Mouse (Mus musculus): ENCODE measurements at regions not wholly inside any gene's neighbourhood (a gene's known extent, or its start where the extent isn't known, plus 50 kb on each side); places are given as distances from the start of the nearest gene placed in this dataset.

DNA sequence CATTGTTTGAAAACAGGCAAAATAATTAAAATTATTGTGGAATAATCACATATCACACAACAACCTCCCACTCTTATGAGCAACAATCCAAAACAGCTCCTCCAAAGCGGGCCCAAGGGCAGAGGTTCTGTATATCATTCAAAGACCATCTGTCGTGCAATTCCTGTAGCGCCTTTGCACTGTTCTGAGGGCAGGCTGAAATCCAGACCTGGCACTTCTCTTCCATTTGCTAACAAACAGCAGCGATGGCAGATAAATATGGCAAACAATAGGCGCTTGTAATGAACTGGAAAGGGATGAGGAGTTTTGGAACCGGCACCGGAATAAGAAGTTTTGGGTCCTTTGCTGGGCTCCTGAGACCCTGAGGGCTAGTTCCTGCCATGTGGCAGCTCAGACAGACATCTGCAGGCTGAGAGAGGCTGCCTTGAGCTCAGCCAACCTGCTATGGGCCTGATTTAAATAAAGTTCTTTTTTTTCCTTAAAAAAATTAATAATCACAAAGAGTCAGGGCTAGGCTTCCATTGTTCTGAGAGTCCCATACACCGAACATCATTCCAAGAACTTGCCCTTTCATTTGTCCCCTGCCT is 172.0 kb downstream of the Faxc start:
- H3K27me3 ChIP-seq: no peaks in the 10 kb centered on the region
- H3K9me3 ChIP-seq (replicated peaks): no peaks in the 10 kb centered on the region
- no peak overlapping the region for H3K27ac ChIP-seq (replicated peaks)
- H3K4me2 ChIP-seq (replicated peaks): no peak overlapping the region
- no peaks in the 10 kb centered on the region for H3K4me1 ChIP-seq
- no peaks in the 10 kb centered on the region for H3K36me3 ChIP-seq
- H3K4me3 ChIP-seq (replicated peaks): no peak overlapping the region
- whole genome bisulfite sequencing: 51% methylated on average over 8 of the region's 8 CpGs
- no peak overlapping the region for H3K9ac ChIP-seq
- ATAC-seq (ENCODE audit: insufficient number of reproducible peaks, low FRiP score, low TSS enrichment, low read depth): no peak

DNA sequence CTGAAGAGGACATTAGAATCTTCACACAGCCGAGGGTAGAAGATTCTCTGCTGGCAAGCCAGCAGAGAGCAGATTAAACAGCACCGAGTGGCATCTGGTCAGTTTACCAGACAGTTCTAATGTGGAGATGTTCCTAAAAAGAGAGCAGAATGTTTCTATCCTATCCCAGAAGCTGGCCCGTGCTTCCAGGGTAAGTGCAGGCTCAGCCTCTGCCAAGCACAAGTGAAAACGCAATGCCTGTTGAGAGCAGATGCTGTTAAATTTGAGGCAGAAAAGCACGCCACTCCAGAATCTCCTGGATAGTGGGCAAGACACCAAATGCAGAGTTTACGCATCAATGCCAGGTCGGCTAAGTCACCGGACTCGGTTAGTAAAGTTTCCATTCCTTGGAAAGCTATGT is 175.8 kb downstream of the Faxc start:
- Histone ChIP-seq H3K9ac (no peak overlapping the region), H3K9me3 (replicated peaks) (no peaks in the 10 kb centered on the region), H3K4me3 (replicated peaks) (no peak overlapping the region), H3K27ac (replicated peaks) (no peak overlapping the region), H3K36me3 (no peaks in the 10 kb centered on the region), H3K4me1 (no peaks in the 10 kb centered on the region), H3K4me2 (replicated peaks) (no peak overlapping the region), H3K27me3 (peaks cover 3% of the 10 kb centered on the region; the same call in 1 of the 2 replicates)
- 62% methylated on average over 9 of the region's 9 CpGs for WGBS
- no peak for ATAC-seq (ENCODE audit: insufficient number of reproducible peaks, low FRiP score, low TSS enrichment, low read depth)

DNA sequence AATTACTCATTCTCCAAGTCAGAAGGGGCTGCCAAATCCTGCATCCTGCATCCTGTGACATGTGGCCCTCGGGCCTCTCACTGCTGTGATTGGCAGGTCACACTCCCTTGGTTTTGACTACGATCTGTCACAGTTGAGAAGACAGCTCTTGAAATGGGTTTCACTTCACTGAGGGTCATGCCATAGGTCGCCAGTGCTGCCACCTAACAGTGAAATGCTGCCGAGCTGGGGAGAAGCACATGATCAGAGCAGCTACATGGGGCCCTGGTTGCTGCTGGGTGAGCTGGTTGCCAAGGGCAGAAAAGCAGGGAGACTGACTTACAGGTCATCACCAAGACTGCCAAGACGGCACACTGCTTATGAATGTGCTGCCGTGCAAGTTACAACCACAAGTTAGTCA is 178.3 kb downstream of the Faxc start:
- Histone ChIP-seq H3K9ac (no peak overlapping the region), H3K4me3 (replicated peaks) (no peak overlapping the region), H3K36me3 (no peaks in the 10 kb centered on the region), H3K4me2 (replicated peaks) (no peak overlapping the region), H3K27me3 (peaks cover 3% of the 10 kb centered on the region; the same call in 1 of the 2 replicates), H3K4me1 (no peaks in the 10 kb centered on the region), H3K9me3 (replicated peaks) (no peaks in the 10 kb centered on the region), H3K27ac (replicated peaks) (no peak overlapping the region)
- ATAC-seq (ENCODE audit: insufficient number of reproducible peaks, low FRiP score, low TSS enrichment, low read depth): no peak
- WGBS: 14% methylated on average over 6 of the region's 6 CpGs

DNA sequence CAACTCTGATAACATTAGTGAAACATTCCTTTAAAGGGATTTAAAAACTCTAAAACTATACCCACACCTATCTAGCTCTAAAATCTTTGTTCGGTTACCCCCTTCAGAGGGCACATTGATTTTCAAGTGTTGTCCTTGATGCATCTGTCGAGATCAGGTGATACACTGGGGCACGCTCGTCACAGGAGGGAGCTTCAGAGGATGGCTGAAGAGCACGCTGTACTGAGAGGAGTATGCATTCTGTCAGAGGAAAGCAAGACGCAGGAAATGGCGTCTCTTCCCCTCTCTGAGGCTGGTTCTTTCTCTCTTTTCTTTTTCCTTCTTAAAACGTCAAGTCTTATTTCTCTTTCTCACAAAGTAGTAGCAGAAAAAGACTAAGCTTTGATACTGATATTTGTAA is 179.3 kb downstream of the Faxc start:
- Histone ChIP-seq H3K4me3 (replicated peaks) (no peak overlapping the region), H3K9ac (no peak overlapping the region), H3K27me3 (peaks cover 3% of the 10 kb centered on the region), H3K4me1 (no peaks in the 10 kb centered on the region), H3K9me3 (replicated peaks) (no peaks in the 10 kb centered on the region), H3K27ac (replicated peaks) (no peak overlapping the region), H3K36me3 (no peaks in the 10 kb centered on the region), H3K4me2 (replicated peaks) (no peak overlapping the region)
- no peak for ATAC-seq (ENCODE audit: insufficient number of reproducible peaks, low FRiP score, low TSS enrichment, low read depth)
- WGBS: 30% methylated on average over 8 of the region's 8 CpGs

DNA sequence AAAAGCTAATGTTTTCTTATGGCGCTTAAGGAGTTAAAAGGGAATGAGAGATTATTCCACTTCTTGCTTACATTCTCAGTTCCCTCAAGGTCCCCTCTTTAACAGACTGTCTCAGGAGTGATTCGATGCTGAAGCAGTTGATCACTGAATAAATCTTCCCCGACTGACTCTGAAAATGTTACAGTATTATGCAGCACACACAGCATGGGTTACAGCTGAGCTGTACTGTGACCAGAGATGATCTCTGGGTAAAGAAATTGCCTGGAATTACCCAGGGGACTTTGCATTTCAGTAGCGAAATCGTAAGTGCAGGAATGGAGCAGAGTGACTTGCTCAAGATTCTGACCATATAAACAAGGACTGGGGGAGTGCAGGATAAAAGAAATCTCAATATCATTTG is 181.1 kb downstream of the Faxc start:
- Histone ChIP-seq H3K4me2 (replicated peaks) (no peak overlapping the region), H3K27ac (replicated peaks) (no peak overlapping the region), H3K4me3 (replicated peaks) (no peak overlapping the region), H3K27me3 (peaks cover 3% of the 10 kb centered on the region), H3K9ac (no peak overlapping the region), H3K9me3 (replicated peaks) (no peaks in the 10 kb centered on the region), H3K36me3 (no peaks in the 10 kb centered on the region), H3K4me1 (no peaks in the 10 kb centered on the region)
- 50% methylated on average over 5 of the region's 5 CpGs for WGBS
- no peak for ATAC-seq (ENCODE audit: insufficient number of reproducible peaks, low FRiP score, low TSS enrichment, low read depth)

DNA sequence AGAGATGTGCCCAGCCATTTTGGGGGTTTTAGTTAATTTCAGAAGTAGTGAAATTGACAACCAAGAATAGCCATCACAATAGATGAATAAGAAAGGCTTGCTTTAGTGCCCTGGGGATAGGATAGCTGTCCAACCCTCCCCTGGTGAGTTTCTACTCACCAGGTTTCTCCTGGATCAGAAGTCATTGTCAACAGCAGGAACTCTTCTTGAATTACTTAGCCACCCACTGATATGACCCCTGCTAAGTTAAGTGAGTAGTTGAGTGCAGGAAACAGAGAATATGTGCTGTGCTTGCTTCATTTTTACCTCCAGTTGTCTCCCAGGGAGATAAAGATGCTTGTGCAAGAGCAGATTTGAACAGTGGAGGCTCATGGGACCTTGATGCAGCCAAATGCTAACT is 183.3 kb downstream of the Faxc start:
- no peak overlapping the region for H3K9ac ChIP-seq
- H3K4me2 ChIP-seq (replicated peaks): no peak overlapping the region
- H3K4me3 ChIP-seq (replicated peaks): no peak overlapping the region
- no peaks in the 10 kb centered on the region for H3K36me3 ChIP-seq
- ATAC-seq (ENCODE audit: insufficient number of reproducible peaks, low FRiP score, low TSS enrichment, low read depth): no peak
- no peaks in the 10 kb centered on the region for H3K4me1 ChIP-seq
- no peaks in the 10 kb centered on the region for H3K9me3 ChIP-seq (replicated peaks)
- no peak overlapping the region for H3K27ac ChIP-seq (replicated peaks)
- H3K27me3 ChIP-seq: peaks cover 3% of the 10 kb centered on the region

DNA sequence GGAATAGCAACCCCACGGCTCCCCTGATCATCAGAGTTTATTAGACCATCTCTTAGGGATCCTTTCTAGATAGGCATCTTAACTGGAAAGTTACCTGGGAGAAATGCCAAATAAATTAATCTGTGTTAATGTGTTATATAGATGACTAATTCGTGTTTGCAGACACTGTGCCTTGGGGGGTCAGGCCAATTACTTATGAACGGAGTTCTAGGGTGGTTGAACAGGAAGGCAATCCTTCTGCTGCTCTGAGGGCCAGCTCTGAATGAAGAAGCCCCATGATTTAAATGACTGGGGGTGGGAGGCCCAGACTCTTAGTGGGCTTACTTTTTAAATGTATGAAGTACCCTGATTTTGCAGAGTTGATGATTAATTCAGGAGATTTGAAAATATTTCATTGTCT is 188.7 kb downstream of the Faxc start:
- H3K4me3 ChIP-seq (replicated peaks): no peak overlapping the region
- 39% methylated on average over 3 of the region's 3 CpGs for WGBS
- H3K27ac ChIP-seq (replicated peaks): no peak overlapping the region
- H3K4me1 ChIP-seq: peaks cover 7% of the 10 kb centered on the region; the same call in 1 of the 2 replicates
- H3K4me2 ChIP-seq (replicated peaks): no peak overlapping the region
- no peak overlapping the region for H3K9ac ChIP-seq
- no peaks in the 10 kb centered on the region; the same call in 1 of the 2 replicates for H3K27me3 ChIP-seq
- no peak for ATAC-seq (ENCODE audit: insufficient number of reproducible peaks, low FRiP score, low TSS enrichment, low read depth)
- no peaks in the 10 kb centered on the region for H3K9me3 ChIP-seq (replicated peaks)
- H3K36me3 ChIP-seq: no peaks in the 10 kb centered on the region

DNA sequence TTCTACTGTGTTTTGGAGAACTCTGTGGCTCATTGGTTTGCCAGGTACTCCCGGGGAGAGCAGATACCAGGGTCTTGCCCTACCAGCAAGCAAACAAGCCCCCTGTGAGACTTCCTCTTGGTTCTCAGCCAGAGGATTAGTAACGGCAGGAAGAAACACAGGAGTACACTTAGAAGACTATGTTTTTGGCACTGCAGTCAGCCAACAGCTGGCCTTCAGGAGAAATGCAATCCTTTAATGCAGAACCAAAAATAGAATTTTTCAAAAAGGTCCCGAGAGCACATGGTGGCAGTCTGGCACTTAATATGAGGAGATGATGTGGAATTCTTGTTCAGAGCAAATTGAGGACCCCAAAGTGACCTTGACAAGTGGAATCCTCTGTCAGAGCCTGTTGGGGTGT is 189.8 kb downstream of the Faxc start:
- Histone ChIP-seq H3K9me3 (replicated peaks) (no peaks in the 10 kb centered on the region), H3K4me2 (replicated peaks) (no peak overlapping the region), H3K4me3 (replicated peaks) (no peak overlapping the region), H3K9ac (no peak overlapping the region), H3K36me3 (no peaks in the 10 kb centered on the region), H3K27me3 (no peaks in the 10 kb centered on the region), H3K27ac (replicated peaks) (no peak overlapping the region), H3K4me1 (peaks cover 7% of the 10 kb centered on the region; the same call in 1 of the 2 replicates)
- ATAC-seq (ENCODE audit: insufficient number of reproducible peaks, low FRiP score, low TSS enrichment, low read depth): peak; percentile 43; the same call in 1 of the 2 replicates
- WGBS: 8% methylated on average over 3 of the region's 3 CpGs

DNA sequence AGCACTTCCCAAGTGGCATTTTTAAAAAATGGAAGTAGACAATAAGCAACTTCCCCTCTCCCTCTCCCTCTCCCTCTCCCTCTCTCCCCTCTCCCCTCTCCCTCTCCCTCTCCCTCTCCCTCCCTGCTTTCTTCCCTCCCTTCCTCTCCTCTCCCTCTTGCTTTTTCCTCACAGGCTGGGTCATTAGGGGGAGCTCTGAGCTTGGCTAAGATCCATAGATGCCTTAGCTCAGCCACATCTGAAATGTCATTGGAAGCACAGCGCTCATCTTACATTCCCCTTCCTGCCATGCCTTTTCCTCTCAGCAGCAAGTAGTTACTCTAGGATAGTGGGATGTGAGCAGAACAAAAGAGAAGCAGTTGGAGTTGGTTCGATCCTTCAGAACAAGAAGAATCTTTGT is 190.3 kb downstream of the Faxc start:
- no peak for ATAC-seq (ENCODE audit: insufficient number of reproducible peaks, low FRiP score, low TSS enrichment, low read depth)
- peaks cover 7% of the 10 kb centered on the region; the same call in 1 of the 2 replicates for H3K4me1 ChIP-seq
- no peak overlapping the region for H3K27ac ChIP-seq (replicated peaks)
- H3K36me3 ChIP-seq: no peaks in the 10 kb centered on the region
- no peaks in the 10 kb centered on the region for H3K9me3 ChIP-seq (replicated peaks)
- 77% methylated on average over 2 of the region's 2 CpGs for WGBS
- no peak overlapping the region for H3K9ac ChIP-seq
- H3K4me3 ChIP-seq (replicated peaks): no peak overlapping the region
- H3K27me3 ChIP-seq: no peaks in the 10 kb centered on the region
- H3K4me2 ChIP-seq (replicated peaks): no peak overlapping the region

DNA sequence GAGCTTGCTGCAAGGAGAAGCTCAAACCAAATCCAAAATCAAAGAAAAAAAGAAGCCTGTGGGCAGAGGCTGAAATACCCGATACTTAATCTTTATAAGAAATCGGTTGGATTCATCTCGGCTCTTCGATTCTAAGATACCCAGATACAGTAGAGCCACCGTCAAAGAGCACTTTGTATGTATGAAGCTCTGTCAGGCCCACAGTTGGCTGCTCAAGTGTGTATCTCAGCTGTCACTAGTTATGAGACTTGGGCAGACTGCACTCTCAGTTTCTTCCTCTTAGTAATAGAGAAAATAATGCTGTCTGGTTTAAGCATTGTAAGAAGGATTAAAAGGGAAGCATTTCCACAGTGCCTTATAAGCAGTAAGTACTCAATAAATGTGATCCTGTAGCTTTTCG is 193.7 kb downstream of the Faxc start:
- no peak for ATAC-seq (ENCODE audit: insufficient number of reproducible peaks, low FRiP score, low TSS enrichment, low read depth)
- Histone ChIP-seq H3K27me3 (no peaks in the 10 kb centered on the region), H3K27ac (replicated peaks) (no peak overlapping the region), H3K9me3 (replicated peaks) (no peaks in the 10 kb centered on the region), H3K4me3 (replicated peaks) (no peak overlapping the region), H3K4me2 (replicated peaks) (no peak overlapping the region), H3K9ac (no peak overlapping the region), H3K36me3 (no peaks in the 10 kb centered on the region), H3K4me1 (peaks cover 7% of the 10 kb centered on the region; the same call in 1 of the 2 replicates)
- WGBS: 89% methylated on average over 6 of the region's 6 CpGs

DNA sequence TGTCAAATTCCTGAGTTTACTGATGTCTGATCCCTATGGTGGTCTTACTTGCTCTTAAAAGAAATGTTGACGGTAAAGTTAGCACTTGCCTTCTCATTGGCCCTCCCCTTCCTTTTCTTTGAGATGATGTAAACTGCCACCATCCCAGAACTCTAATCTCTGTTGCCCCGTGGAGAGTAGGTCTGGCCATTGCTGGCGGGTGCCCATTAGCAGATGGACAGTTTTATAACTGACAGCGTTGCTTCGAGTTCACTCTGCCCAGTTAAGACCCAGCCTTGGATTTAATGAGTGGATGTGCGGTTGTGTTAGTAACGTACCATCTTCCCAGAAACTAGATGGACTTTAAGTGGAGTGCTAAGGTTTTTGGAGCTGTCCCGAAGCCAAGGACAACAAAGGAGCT is 199.4 kb downstream of the Faxc start:
- H3K9me3 ChIP-seq (replicated peaks): no peaks in the 10 kb centered on the region
- H3K27me3 ChIP-seq: no peaks in the 10 kb centered on the region
- H3K4me1 ChIP-seq: no peaks in the 10 kb centered on the region
- H3K4me3 ChIP-seq (replicated peaks): no peak overlapping the region
- 68% methylated on average over 8 of the region's 8 CpGs for WGBS
- no peaks in the 10 kb centered on the region for H3K36me3 ChIP-seq
- no peak overlapping the region for H3K4me2 ChIP-seq (replicated peaks)
- no peak overlapping the region for H3K9ac ChIP-seq
- no peak for ATAC-seq (ENCODE audit: insufficient number of reproducible peaks, low FRiP score, low TSS enrichment, low read depth)
- no peak overlapping the region for H3K27ac ChIP-seq (replicated peaks)
